ENCODE assay signal across 12 mouse cellular contexts in the genomic region with DNA sequence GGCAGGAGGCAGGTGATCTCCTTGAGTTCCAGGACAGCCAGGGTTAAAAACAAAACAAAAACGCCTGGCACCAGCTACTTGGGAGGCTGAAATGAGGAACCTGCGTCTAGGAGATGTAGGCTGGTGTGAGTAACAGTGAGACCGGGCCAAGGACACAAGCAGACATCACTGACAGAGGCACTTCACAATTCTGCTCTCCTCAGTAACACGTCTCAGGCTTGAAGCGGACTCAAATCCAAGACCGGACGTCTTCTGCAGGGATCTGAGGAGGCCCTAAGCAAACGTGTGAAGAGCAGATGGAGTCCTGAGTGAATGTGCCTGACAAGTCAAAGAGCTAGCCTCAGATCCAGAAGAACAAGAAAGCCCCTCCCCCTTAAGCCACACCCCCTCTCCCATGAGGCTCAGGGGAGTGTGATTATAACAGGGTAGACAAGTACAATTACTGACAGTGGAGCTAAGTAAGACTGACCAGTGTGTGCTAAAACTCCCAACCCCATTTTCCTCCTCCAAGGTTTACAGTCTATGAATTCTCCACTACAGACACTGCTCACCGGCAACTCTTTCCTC. TPM values are rescaled to one million over a fixed set of nuclear protein-coding genes. Genes with fewer than 3 reads are reported as not detected.
A peak's percentile ranks its signal among the peaks of the same experiment; 100 is the strongest.
DNase-seq lines count a peak whose midpoint lies in the region; ATAC-seq lines count a peak whose summit lies in the region.
"Had no signal": no experiment of that assay in that cellular context is flagged by ENCODE, and none has a peak within 500 bp of the region (broad histone marks: within the 10 kb centered on the region; RNA-seq: fewer than 3 reads in every experiment).

No protein-coding gene starts in this region.

- ATAC-seq in common myeloid progenitor, adult 5-6 weeks (replicated peaks; ENCODE audit: low read depth, poor library complexity, severe bottlenecking) = peak; percentile 20; the same call in 1 of the 2 replicates
- ATAC-seq: midbrain, embryonic 15.5 days had no signal

- peak; percentile 92 for DNase-seq in heart, adult 11 months
- DNase-seq in heart, postnatal 4 days = no peak
- DNase-seq in thymus, postnatal 4 days = peak; percentile 36
- DNase-seq in thymus, postnatal 25 days = no peak
- no peak for DNase-seq in layer of hippocampus, adult 18-20 months (ENCODE audit: low spot score in 2 of 2)
- DNase-seq in layer of hippocampus, adult 8-10 months (ENCODE audit: low spot score in 2 of 2) = no peak
- DNase-seq in ovary, postnatal 14 days (ENCODE audit: low spot score) = no peak
- DNase-seq: kidney, adult 8-10 months; lung, embryonic 14.5 days; right cerebral cortex, postnatal 14 days had no signal

RNA-seq across cellular contexts. Expression of a gene that starts 4.6 kb away (rescaled TPM):
- 10 to 100 TPM; 14.8 to 16.0 TPM for total RNA-seq in heart, postnatal 4 days (2021)
- total RNA-seq in common myeloid progenitor, adult 5-6 weeks (2017) = 19.9 and 20.7 TPM in 2 replicates
- total RNA-seq in layer of hippocampus, adult 18-20 months (2021) = 10 to 100 TPM; 10.5 to 10.9 TPM
- 10 to 100 TPM; 12.0 to 13.0 (median 12.4) TPM for total RNA-seq in layer of hippocampus, adult 8-10 months (2022)

Comparison
In these comparisons a context has a peak if more than half of its experiments do, and no peak if none do; other contexts are left out.
1. DNase-seq: peak in heart, adult 11 months (single experiment) and thymus, postnatal 4 days (single experiment); none in heart, postnatal 4 days (single experiment), thymus, postnatal 25 days (single experiment), layer of hippocampus, adult 18-20 months (0 of 2), layer of hippocampus, adult 8-10 months (0 of 2) and ovary, postnatal 14 days (single experiment).